Mouse (Mus musculus) intestine, postnatal 0 days (tissue): Measurements from ENCODE around the gene Rnf166. TPM values are rescaled to one million over a fixed set of nuclear protein-coding genes. Genes with fewer than 3 reads are reported as not detected.
A peak's percentile ranks its signal among the peaks of the same experiment; 100 is the strongest.

Experiments used
- ATAC-seq: fragments of 200-750 bp; cut with Nextera tagmentation; 2 replicates; pipeline ENCODE4 v1.8.0; 2017; ENCODE audit warnings: mild to moderate bottlenecking, moderate TSS enrichment, moderate library complexity
- H3K27ac ChIP-seq: fragments of 300-500 bp; sonication (generic); 2 replicates; pipeline ENCODE4 v1.5.1; 2014; ENCODE audit warnings: mild to moderate bottlenecking, low read depth, low read length, moderate library complexity
- H3K27me3 ChIP-seq: fragments of 300-500 bp; sonication (generic); replicated peaks from 2 replicates; pipeline ENCODE4 v1.6.1; 2014; ENCODE audit warnings: low read length, mixed read lengths; ENCODE audit not compliant: control insufficient read depth, insufficient read depth
- H3K36me3 ChIP-seq: fragments of 300-500 bp; sonication (generic); 2 replicates; pipeline ENCODE4 v1.6.1; 2014; ENCODE audit warnings: mild to moderate bottlenecking, moderate library complexity; ENCODE audit not compliant: control insufficient read depth, insufficient read depth
- H3K4me1 ChIP-seq: fragments of 300-500 bp; sonication (generic); replicated peaks from 2 replicates; pipeline ENCODE4 v1.6.1; 2014; ENCODE audit warnings: antibody characterized with exemption, low read length, mixed read lengths; ENCODE audit not compliant: control insufficient read depth, insufficient read depth
- H3K4me2 ChIP-seq: fragments of 300-500 bp; sonication (generic); replicated peaks from 2 replicates; pipeline ENCODE4 v1.6.1; 2014; ENCODE audit warnings: low read depth, mild to moderate bottlenecking, moderate library complexity
- H3K4me3 ChIP-seq: fragments of 300-500 bp; sonication (generic); 2 replicates; pipeline ENCODE4 v1.5.1; 2014; ENCODE audit warnings: low read depth, low read length
- H3K9ac ChIP-seq: fragments of 300-500 bp; sonication (generic); 2 replicates; pipeline ENCODE4 v1.6.1; 2014; ENCODE audit warnings: mild to moderate bottlenecking, low read depth, low read length
- H3K9me3 ChIP-seq: fragments of 300-500 bp; sonication (generic); 2 replicates; pipeline ENCODE4 v1.6.1; 2016; ENCODE audit warnings: mixed run types; ENCODE audit not compliant: control insufficient read depth
- CTCF ChIP-seq: sonication (generic); IDR thresholded peaks from 2 replicates; pipeline ENCODE4 v1.5.1; 2016; ENCODE audit warnings: low read depth, mild to moderate bottlenecking, control low read depth, antibody characterized with exemption, moderate library complexity
- WGBS: fragments of 180-500 bp; shearing (Covaris S2); extraction: QIAGEN DNeasy Blood & Tissue Kit; methylation state at CpG from one replicate; pipeline ENCODE4 v1.1.7; 2014; 5-methylcytosine and 5-hydroxymethylcytosine counted together
- polyA plus RNA-seq: library from polyadenylated mRNA; unstranded; fragments of >200 nt; fragmentation: Nextera tagmentation; extraction: Ambion mirVana; gene quantifications from 2 replicates; pipeline ENCODE4 v1.2.1, GENCODE M21; 2015

Rnf166 gene
- polyA plus RNA-seq, 1 experiment from 2014 or later = 22.8 TPM

- ATAC-seq = no peak
- Histone ChIP-seq H3K4me1 (peaks cover 2% of the 10 kb centered on the region; the same call in 1 of the 2 replicates), H3K4me2 (no peak overlapping the region), H3K27ac (no peak overlapping the region), H3K27me3 (peaks cover 10% of the 10 kb centered on the region; the same call in 1 of the 2 replicates), H3K4me3 (no peak overlapping the region), H3K9me3 (no peaks in the 10 kb centered on the region), H3K36me3 (no peaks in the 10 kb centered on the region), H3K9ac (no peak overlapping the region)
- 72% methylated on average over 6 of the region's 6 CpGs for WGBS
- peak; percentile 59 for TF ChIP-seq CTCF
Observed at GRCm38 (mm10) chr8:122459218-122459900, 16.5 kb downstream of the Rnf166 start.

DNA sequence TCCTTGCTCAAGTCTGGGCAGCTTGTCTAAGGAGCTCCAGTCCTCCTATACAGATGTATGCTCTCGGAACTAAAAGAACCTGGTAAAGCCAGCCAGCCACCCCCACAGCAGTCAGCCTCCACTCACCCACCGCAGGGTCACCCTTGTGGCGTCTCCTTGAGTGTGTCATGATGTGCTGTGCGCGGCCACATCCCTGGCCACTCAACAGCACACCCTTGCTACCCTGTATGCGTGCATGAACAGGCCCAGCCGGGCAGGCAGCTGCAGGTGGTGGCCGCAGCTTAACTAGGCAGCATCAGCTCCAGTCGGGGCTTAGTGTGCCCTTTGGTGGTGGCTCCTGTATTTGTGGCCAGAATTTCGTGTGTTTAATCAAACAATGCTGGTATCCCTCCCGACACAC is 18.7 kb downstream of the Rnf166 start:
- WGBS = 74% methylated on average over 11 of the region's 11 CpGs
- Histone ChIP-seq H3K9me3 (no peaks in the 10 kb centered on the region), H3K4me1 (peaks cover 2% of the 10 kb centered on the region; the same call in 1 of the 2 replicates), H3K4me3 (no peak overlapping the region), H3K9ac (no peak overlapping the region), H3K36me3 (no peaks in the 10 kb centered on the region), H3K27ac (no peak overlapping the region), H3K4me2 (no peak overlapping the region), H3K27me3 (peaks cover 10% of the 10 kb centered on the region; the same call in 1 of the 2 replicates)
- ATAC-seq = no peak
- no peak for TF ChIP-seq CTCF

GRCm38 (mm10) chr8:122454409-122454808 is 21.5 kb downstream of the Rnf166 start:
- H3K4me1 ChIP-seq = no peaks in the 10 kb centered on the region
- H3K27ac ChIP-seq = no peak overlapping the region
- H3K9me3 ChIP-seq = no peaks in the 10 kb centered on the region

DNA sequence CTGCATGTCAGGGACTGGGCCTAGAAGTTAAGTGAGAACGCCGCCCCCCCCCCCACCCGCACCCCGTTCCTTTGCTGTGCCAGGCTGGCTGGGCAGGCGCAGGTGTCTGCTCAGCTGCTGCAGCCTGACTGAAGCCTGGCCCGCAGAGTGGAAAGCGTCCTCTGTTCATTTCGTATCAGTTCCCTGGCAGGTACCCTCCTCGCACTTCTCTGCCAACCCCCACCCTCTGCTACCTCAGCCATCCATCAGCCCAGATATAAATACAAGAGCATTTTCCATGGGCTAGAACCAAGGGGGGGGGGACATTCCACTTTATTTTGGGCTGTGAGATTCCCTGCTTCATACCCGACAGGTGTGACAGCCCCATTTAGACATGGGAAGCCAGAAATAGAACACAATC is 23.7 kb downstream of the Rnf166 start:
- WGBS = 81% methylated on average over 10 of the region's 10 CpGs
- no peak for ATAC-seq

More at GRCm38 (mm10) chr8:122454409-122454808, 21.5 kb downstream of the Rnf166 start:
- ATAC-seq = no peak
- Histone ChIP-seq H3K9ac (no peak overlapping the region), H3K4me2 (no peak overlapping the region), H3K27me3 (peaks cover 3% of the 10 kb centered on the region; the same call in 1 of the 2 replicates), H3K36me3 (no peaks in the 10 kb centered on the region), H3K4me3 (no peak overlapping the region)
- 80% methylated on average over 6 of the region's 6 CpGs for WGBS
- no peak for TF ChIP-seq CTCF

GRCm38 (mm10) chr8:122451161-122451703 is 24.6 kb downstream of the Rnf166 start:
- TF ChIP-seq CTCF = no peak
- H3K4me2 ChIP-seq = no peak overlapping the region
- no peak overlapping the region for H3K27ac ChIP-seq
- WGBS = 46% methylated on average over 7 of the region's 7 CpGs
- H3K9me3 ChIP-seq = no peaks in the 10 kb centered on the region
- no peak overlapping the region for H3K9ac ChIP-seq
- no peak overlapping the region for H3K4me3 ChIP-seq
- H3K27me3 ChIP-seq = no peaks in the 10 kb centered on the region
- ATAC-seq = no peak
- no peaks in the 10 kb centered on the region for H3K4me1 ChIP-seq
- H3K36me3 ChIP-seq = no peaks in the 10 kb centered on the region

More for the DNA sequence above, 23.7 kb downstream of the Rnf166 start:
- Histone ChIP-seq H3K4me1 (no peaks in the 10 kb centered on the region), H3K27ac (no peak overlapping the region), H3K9me3 (no peaks in the 10 kb centered on the region), H3K36me3 (no peaks in the 10 kb centered on the region), H3K27me3 (no peaks in the 10 kb centered on the region), H3K9ac (no peak overlapping the region), H3K4me3 (no peak overlapping the region), H3K4me2 (no peak overlapping the region)
- TF ChIP-seq CTCF = no peak

DNA sequence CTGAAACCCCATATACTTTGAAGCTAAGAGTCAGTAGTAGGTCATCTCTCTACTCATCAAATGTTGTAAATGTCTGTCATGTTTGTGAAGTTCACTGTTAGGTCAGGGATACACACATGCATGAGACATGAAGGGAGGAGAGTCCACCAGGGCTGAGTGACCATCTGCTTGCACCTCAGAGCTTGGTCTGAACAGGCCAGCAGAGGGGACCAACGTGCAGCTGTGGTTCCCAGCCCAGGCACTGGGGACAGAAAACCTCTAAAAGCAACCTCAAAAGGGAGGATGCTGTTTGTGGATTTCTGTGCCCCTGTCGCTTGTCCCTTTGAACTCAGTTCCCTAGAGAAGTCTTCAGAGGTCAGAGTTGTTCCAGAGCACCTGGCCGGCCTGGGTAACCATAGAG is 30.7 kb downstream of the Rnf166 start:
- H3K27ac ChIP-seq = no peak overlapping the region
- H3K27me3 ChIP-seq = no peaks in the 10 kb centered on the region
- H3K36me3 ChIP-seq = 0 out of 2 replicates have a peak, but pooled peaks cover under 1% of the 10 kb centered on the region
- no peak for ATAC-seq
- H3K4me2 ChIP-seq = peak overlapping the region; percentile 99; the same call in 1 of the 2 replicates
- no peaks in the 10 kb centered on the region for H3K9me3 ChIP-seq
- peaks cover 3% of the 10 kb centered on the region; the same call in 1 of the 2 replicates for H3K4me1 ChIP-seq
- H3K4me3 ChIP-seq = no peak overlapping the region
- whole genome bisulfite sequencing = 60% methylated on average over 3 of the region's 3 CpGs
- TF ChIP-seq CTCF = peak; percentile 55
- H3K9ac ChIP-seq = no peak overlapping the region
